Comparison of ENCODE assay signal across 8 mouse cellular contexts in the genomic region with DNA sequence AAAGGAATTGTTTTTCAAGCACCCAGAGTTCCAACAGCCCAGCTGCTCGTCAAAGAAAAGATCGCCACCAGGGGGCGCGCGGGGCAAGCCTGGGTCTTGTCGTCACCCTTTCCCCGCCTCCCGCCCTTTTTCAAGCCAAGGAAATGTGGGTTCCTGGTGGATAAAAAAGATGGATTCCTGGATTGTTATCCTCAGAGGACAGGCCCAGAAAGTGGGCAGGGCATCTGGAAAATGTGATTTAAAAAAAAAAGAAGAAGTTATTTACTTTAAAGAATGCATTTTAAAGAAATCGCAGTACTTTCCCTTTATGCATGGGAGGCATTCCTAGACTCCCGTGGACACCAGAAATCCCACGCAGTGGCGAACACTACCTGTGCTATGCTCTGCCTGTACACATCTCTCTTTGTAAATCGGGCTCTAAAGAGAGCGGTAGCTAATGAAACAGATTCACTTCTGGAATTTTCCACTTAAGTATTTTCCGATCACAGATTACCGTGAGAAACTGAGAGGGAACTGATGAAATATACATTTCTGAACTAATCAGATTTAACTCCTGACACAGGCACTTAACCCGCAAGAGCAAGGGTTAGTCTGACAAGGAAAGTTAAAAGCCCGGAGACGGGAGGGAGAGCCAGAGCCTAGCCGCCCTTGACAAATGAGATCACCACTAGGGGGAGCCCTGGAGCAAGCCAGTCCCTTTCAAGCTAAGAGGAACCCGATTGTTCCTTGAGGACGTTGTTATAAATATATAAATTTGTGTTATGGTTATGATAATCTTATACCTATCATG. TPM values are rescaled to one million over a fixed set of nuclear protein-coding genes. Genes with fewer than 3 reads are reported as not detected.
DNase-seq lines count a peak whose midpoint lies in the region; ATAC-seq and TF ChIP-seq lines count a peak whose summit lies in the region.

No protein-coding gene starts in this region.

- peak overlapping the region; percentile 57 for H3K27ac ChIP-seq in bone marrow macrophage, adult 2 months (ENCODE audit: insufficient read depth, low read depth, low read length)
- peak overlapping the region; percentile 94 for H3K27ac ChIP-seq in embryonic facial prominence, embryonic 15.5 days (replicated peaks)
- H3K27ac ChIP-seq in limb, embryonic 14.5 days (replicated peaks; ENCODE audit: low read depth, low read length): peak overlapping the region; percentile 78
- peak overlapping the region; percentile 72 for H3K27ac ChIP-seq in midbrain, embryonic 16.5 days (ENCODE audit: low read length)
- H3K27ac ChIP-seq in spleen, adult 2 months (ENCODE audit: insufficient read depth, low read length): peak overlapping the region; percentile 12; the same call in 1 of the 2 replicates

- no peak for TF ChIP-seq POLR2A in bone marrow macrophage, adult 2 months (IDR thresholded peaks at IDR 0.05; ENCODE audit: borderline replicate concordance, low read depth, low read length)
- peak; percentile 26; the same call in 1 of the 2 replicates for TF ChIP-seq POLR2A in limb, embryonic 14.5 days (IDR thresholded peaks at IDR 0.05; ENCODE audit: borderline replicate concordance, extremely low read depth, insufficient read depth, insufficient read length)
- TF ChIP-seq POLR2A in spleen, adult 2 months (IDR thresholded peaks at IDR 0.05; ENCODE audit: low read depth, low read length): no peak

- no peaks in the 10 kb centered on the region for H3K27me3 ChIP-seq in embryonic facial prominence, embryonic 15.5 days
- H3K27me3 ChIP-seq in limb, embryonic 14.5 days (ENCODE audit: control insufficient read depth, insufficient read depth, low read length): no peaks in the 10 kb centered on the region
- no peaks in the 10 kb centered on the region for H3K27me3 ChIP-seq in midbrain, embryonic 16.5 days (ENCODE audit: control insufficient read depth, insufficient read depth, low read depth, low read length)
- H3K27me3 ChIP-seq in spleen, adult 2 months (ENCODE audit: control insufficient read depth, insufficient read depth, low read length): no peaks in the 10 kb centered on the region

- peak; percentile 36; the same call in 1 of the 2 replicates for ATAC-seq in embryonic facial prominence, embryonic 15.5 days (ENCODE audit: insufficient number of reproducible peaks, low FRiP score, low TSS enrichment, low read depth)
- ATAC-seq in limb, embryonic 14.5 days (ENCODE audit: low FRiP score, low read depth): peak; percentile 69
- ATAC-seq in midbrain, embryonic 16.5 days: peak; percentile 12; the same call in 1 of the 2 replicates

- H3K9me3 ChIP-seq in embryonic facial prominence, embryonic 15.5 days (replicated peaks): no peaks in the 10 kb centered on the region
- H3K9me3 ChIP-seq in limb, embryonic 14.5 days (ENCODE audit: control insufficient read depth, low read length): no peaks in the 10 kb centered on the region
- no peaks in the 10 kb centered on the region for H3K9me3 ChIP-seq in midbrain, embryonic 16.5 days (replicated peaks; ENCODE audit: control insufficient read depth, low read length, poor library complexity, severe bottlenecking)

- peak overlapping the region; percentile 62 for H3K4me3 ChIP-seq in bone marrow macrophage, adult 2 months (ENCODE audit: insufficient read depth, low read length)
- H3K4me3 ChIP-seq in embryonic facial prominence, embryonic 15.5 days (replicated peaks): peak overlapping the region; percentile 39
- peak overlapping the region; percentile 32 for H3K4me3 ChIP-seq in limb, embryonic 14.5 days (replicated peaks; ENCODE audit: low read length)
- peak overlapping the region; percentile 24 for H3K4me3 ChIP-seq in midbrain, embryonic 16.5 days (ENCODE audit: low read depth, low read length)
- peak overlapping the region; percentile 46; the same call in 1 of the 2 replicates for H3K4me3 ChIP-seq in spleen, adult 2 months (ENCODE audit: extremely low read depth, insufficient read depth, insufficient read length)

- peak; percentile 84 for DNase-seq in A20 (ENCODE audit: low read depth, low spot score)
- DNase-seq in heart, adult 9 months (ENCODE audit: low spot score in 2 of 2): peak; percentile 85 to 94
- DNase-seq in kidney, adult 9 months: peak; percentile 96
- DNase-seq in limb, embryonic 14.5 days (ENCODE audit: low spot score): peak; percentile 93
- DNase-seq in spleen, adult 2 months (ENCODE audit: low read depth in 1 of 2, low spot score in 2 of 2): peak; percentile 64 to 87

- no peaks in the 10 kb centered on the region for H3K36me3 ChIP-seq in embryonic facial prominence, embryonic 15.5 days
- H3K36me3 ChIP-seq in limb, embryonic 14.5 days (ENCODE audit: control insufficient read depth, insufficient read depth, low read length): no peaks in the 10 kb centered on the region
- no peaks in the 10 kb centered on the region for H3K36me3 ChIP-seq in midbrain, embryonic 16.5 days (ENCODE audit: control insufficient read depth, insufficient read depth, low read length)
- H3K36me3 ChIP-seq in spleen, adult 2 months (ENCODE audit: control insufficient read depth, insufficient read depth, low read length): no peaks in the 10 kb centered on the region

- peak overlapping the region; percentile 74 for H3K4me2 ChIP-seq in embryonic facial prominence, embryonic 15.5 days (replicated peaks)
- peak overlapping the region; percentile 74 for H3K4me2 ChIP-seq in limb, embryonic 14.5 days (replicated peaks; ENCODE audit: low read depth, low read length, severe bottlenecking)
- peak overlapping the region; percentile 58 for H3K4me2 ChIP-seq in midbrain, embryonic 16.5 days (ENCODE audit: low read length)

- H3K9ac ChIP-seq in embryonic facial prominence, embryonic 15.5 days: peak overlapping the region; percentile 54
- H3K9ac ChIP-seq in limb, embryonic 14.5 days (ENCODE audit: low read depth, low read length, severe bottlenecking): peak overlapping the region; percentile 57
- peak overlapping the region; percentile 50 for H3K9ac ChIP-seq in midbrain, embryonic 16.5 days (ENCODE audit: low read depth, low read length)

- H3K4me1 ChIP-seq in bone marrow macrophage, adult 2 months (ENCODE audit: control insufficient read depth, insufficient read depth, low read length): peaks cover 26% of the 10 kb centered on the region
- H3K4me1 ChIP-seq in embryonic facial prominence, embryonic 15.5 days: peaks cover 16% of the 10 kb centered on the region; the same call in 1 of the 2 replicates
- H3K4me1 ChIP-seq in limb, embryonic 14.5 days (ENCODE audit: control insufficient read depth, insufficient read depth, low read length): no peaks in the 10 kb centered on the region
- H3K4me1 ChIP-seq in midbrain, embryonic 16.5 days (ENCODE audit: control insufficient read depth, insufficient read depth, low read length): peaks cover 6% of the 10 kb centered on the region; the same call in 1 of the 2 replicates
- H3K4me1 ChIP-seq in spleen, adult 2 months (ENCODE audit: control insufficient read depth, insufficient read depth, insufficient read length): no peaks in the 10 kb centered on the region; the same call in 1 of the 2 replicates

- TF ChIP-seq CTCF in bone marrow macrophage, adult 2 months (IDR thresholded peaks at IDR 0.05; ENCODE audit: low read depth, low read length): peak; percentile 93
- peak; percentile 96 for TF ChIP-seq CTCF in spleen, adult 2 months (IDR thresholded peaks at IDR 0.05; ENCODE audit: extremely low read depth, insufficient read depth, insufficient read length, insufficient replicate concordance)

- under 1% methylated on average over 22 of the region's 22 CpGs for WGBS in embryonic facial prominence, embryonic 15.5 days
- WGBS in limb, embryonic 14.5 days: 2% methylated on average over 22 of the region's 22 CpGs
- under 1% methylated on average over 22 of the region's 22 CpGs for WGBS in midbrain, embryonic 16.5 days
- under 1% methylated on average over 22 of the region's 22 CpGs for WGBS in spleen, adult 2 months

RNA-seq across cellular contexts. Expression of a gene that starts 19.6 kb away (rescaled TPM):
- 4.8 and 5.3 TPM in 2 replicates for polyA plus RNA-seq in bone marrow macrophage, adult 2 months (2012; ENCODE audit: insufficient read depth, insufficient read length, missing spikeins)
- 59.0 and 62.5 TPM in 2 replicates for polyA plus RNA-seq in embryonic facial prominence, embryonic 15.5 days (2015; fragmentation: Nextera tagmentation; extraction: Ambion mirVana)
- 149 and 212 TPM in 2 replicates for polyA plus RNA-seq in limb, embryonic 14.5 days (2012; rRNA removed)
- polyA plus RNA-seq in limb, embryonic 14.5 days (2014; fragmentation: Nextera tagmentation; extraction: Ambion mirVana): 47.9 and 49.3 TPM in 2 replicates
- 152 and 156 TPM in 2 replicates for polyA plus RNA-seq in midbrain, embryonic 16.5 days (2015; fragmentation: Nextera tagmentation; extraction: Ambion mirVana)
- polyA plus RNA-seq in spleen, adult 2 months (2012; rRNA removed): 61.5 and 85.3 TPM in 2 replicates

RNA-seq across cellular contexts. Expression of a gene that starts 20.5 kb away (rescaled TPM):
- not detected in 2 replicates for polyA plus RNA-seq in bone marrow macrophage, adult 2 months (2012; ENCODE audit: insufficient read depth, insufficient read length, missing spikeins)
- 2.7 and 3.4 TPM in 2 replicates for polyA plus RNA-seq in embryonic facial prominence, embryonic 15.5 days (2015; fragmentation: Nextera tagmentation; extraction: Ambion mirVana)
- 0.05 and 0.08 TPM in 2 replicates for polyA plus RNA-seq in limb, embryonic 14.5 days (2012; rRNA removed)
- polyA plus RNA-seq in limb, embryonic 14.5 days (2014; fragmentation: Nextera tagmentation; extraction: Ambion mirVana): 0.08 and 0.58 TPM in 2 replicates
- polyA plus RNA-seq in midbrain, embryonic 16.5 days (2015; fragmentation: Nextera tagmentation; extraction: Ambion mirVana): 0.09 and 0.31 TPM in 2 replicates
- 0.21 and 0.35 TPM in 2 replicates for polyA plus RNA-seq in spleen, adult 2 months (2012; rRNA removed)

RNA-seq across cellular contexts. Expression of a gene that starts 41.7 kb away (rescaled TPM):
- 19.2 and 21.6 TPM in 2 replicates for polyA plus RNA-seq in bone marrow macrophage, adult 2 months (2012; ENCODE audit: insufficient read depth, insufficient read length, missing spikeins)
- 2.8 and 4.1 TPM in 2 replicates for polyA plus RNA-seq in embryonic facial prominence, embryonic 15.5 days (2015; fragmentation: Nextera tagmentation; extraction: Ambion mirVana)
- polyA plus RNA-seq in limb, embryonic 14.5 days (2012; rRNA removed): 53.8 and 78.4 TPM in 2 replicates
- 1.8 and 2.7 TPM in 2 replicates for polyA plus RNA-seq in limb, embryonic 14.5 days (2014; fragmentation: Nextera tagmentation; extraction: Ambion mirVana)
- 3.6 and 4.3 TPM in 2 replicates for polyA plus RNA-seq in midbrain, embryonic 16.5 days (2015; fragmentation: Nextera tagmentation; extraction: Ambion mirVana)
- polyA plus RNA-seq in spleen, adult 2 months (2012; rRNA removed): 97.7 and 117 TPM in 2 replicates

RNA-seq across cellular contexts. Expression of a gene that starts 42.2 kb away (rescaled TPM):
- polyA plus RNA-seq in bone marrow macrophage, adult 2 months (2012; ENCODE audit: insufficient read depth, insufficient read length, missing spikeins): 1.4 and 2.1 TPM in 2 replicates
- 49.1 and 68.9 TPM in 2 replicates for polyA plus RNA-seq in embryonic facial prominence, embryonic 15.5 days (2015; fragmentation: Nextera tagmentation; extraction: Ambion mirVana)
- polyA plus RNA-seq in limb, embryonic 14.5 days (2012; rRNA removed): 8.3 and 9.1 TPM in 2 replicates
- polyA plus RNA-seq in limb, embryonic 14.5 days (2014; fragmentation: Nextera tagmentation; extraction: Ambion mirVana): 12.4 and 12.8 TPM in 2 replicates
- polyA plus RNA-seq in midbrain, embryonic 16.5 days (2015; fragmentation: Nextera tagmentation; extraction: Ambion mirVana): 15.3 and 22.8 TPM in 2 replicates
- 16.3 and 16.8 TPM in 2 replicates for polyA plus RNA-seq in spleen, adult 2 months (2012; rRNA removed)

RNA-seq across cellular contexts. Expression of a gene that starts 47.1 kb away (rescaled TPM):
- not detected in 2 replicates for polyA plus RNA-seq in bone marrow macrophage, adult 2 months (2012; ENCODE audit: insufficient read depth, insufficient read length, missing spikeins)
- 0.24 and 0.41 TPM in 2 replicates for polyA plus RNA-seq in embryonic facial prominence, embryonic 15.5 days (2015; fragmentation: Nextera tagmentation; extraction: Ambion mirVana)
- polyA plus RNA-seq in limb, embryonic 14.5 days (2012; rRNA removed): 0.39 and 0.73 TPM in 2 replicates
- 0.15 and 0.33 TPM in 2 replicates for polyA plus RNA-seq in limb, embryonic 14.5 days (2014; fragmentation: Nextera tagmentation; extraction: Ambion mirVana)
- 0.20 TPM in 1 of 2 replicates, not detected in the other for polyA plus RNA-seq in midbrain, embryonic 16.5 days (2015; fragmentation: Nextera tagmentation; extraction: Ambion mirVana)
- 63.5 and 84.1 TPM in 2 replicates for polyA plus RNA-seq in spleen, adult 2 months (2012; rRNA removed)

Comparison
In these comparisons a context has a peak if more than half of its experiments do, and no peak if none do; other contexts are left out.
1. Peak in every context shown above with its lines: DNase-seq, ATAC-seq, H3K4me3 ChIP-seq and H3K27ac ChIP-seq.
2. H3K27ac ChIP-seq: peak in every context shown above with its lines; median percentile 94 in embryonic facial prominence, embryonic 15.5 days; 78 in limb, embryonic 14.5 days; 72 in midbrain, embryonic 16.5 days; 57 in bone marrow macrophage, adult 2 months; 12 in spleen, adult 2 months.
3. ATAC-seq: peak in every context shown above with its lines; median percentile 69 in limb, embryonic 14.5 days; 36 in embryonic facial prominence, embryonic 15.5 days; 12 in midbrain, embryonic 16.5 days.